Mouse (Mus musculus) megakaryocyte, embryonic 14.5 days (primary cell): ENCODE data around the gene Pigm. TPM values are rescaled to one million over a fixed set of nuclear protein-coding genes. Genes with fewer than 3 reads are reported as not detected.
A peak's percentile ranks its signal among the peaks of the same experiment; 100 is the strongest.

ENCODE experiments used
- H3K27me3 ChIP-seq: replicated peaks from 2 replicates; pipeline ENCODE3; 2012; ENCODE audit warnings: inconsistent platforms
- H3K36me3 ChIP-seq: replicated peaks from 2 replicates; pipeline ENCODE3; 2012; ENCODE audit warnings: low read length, inconsistent platforms, mixed read lengths
- H3K4me1 ChIP-seq: 2 replicates; pipeline ENCODE4 v1.6.1; 2012; ENCODE audit warnings: inconsistent platforms
- H3K4me3 ChIP-seq: replicated peaks from 2 replicates; pipeline ENCODE3; 2012; ENCODE audit warnings: moderate library complexity, mild to moderate bottlenecking, inconsistent platforms
- H3K9me3 ChIP-seq: 2 replicates; pipeline ENCODE4 v1.6.1; 2012; ENCODE audit warnings: inconsistent platforms
- FLI1 ChIP-seq: IDR thresholded peaks from 2 replicates; pipeline ENCODE4 v1.6.1; 2012; ENCODE audit warnings: low read length, inconsistent platforms, mixed read lengths
- GATA1 ChIP-seq: IDR thresholded peaks from 3 replicates; pipeline ENCODE4 v1.6.1; 2012; ENCODE audit warnings: mixed read lengths, low read length, inconsistent platforms, borderline replicate concordance
- polyA plus RNA-seq: library from polyadenylated mRNA; stranded (reverse); fragments of >175 nt; gene quantifications from 2 replicates; pipeline ENCODE4 v1.2.3, GENCODE M21; 2012; ENCODE audit warnings: low replicate concordance; ENCODE audit not compliant: insufficient read depth

Gene Pigm
- polyA plus RNA-seq, 1 experiment: 4.1 TPM

DNA sequence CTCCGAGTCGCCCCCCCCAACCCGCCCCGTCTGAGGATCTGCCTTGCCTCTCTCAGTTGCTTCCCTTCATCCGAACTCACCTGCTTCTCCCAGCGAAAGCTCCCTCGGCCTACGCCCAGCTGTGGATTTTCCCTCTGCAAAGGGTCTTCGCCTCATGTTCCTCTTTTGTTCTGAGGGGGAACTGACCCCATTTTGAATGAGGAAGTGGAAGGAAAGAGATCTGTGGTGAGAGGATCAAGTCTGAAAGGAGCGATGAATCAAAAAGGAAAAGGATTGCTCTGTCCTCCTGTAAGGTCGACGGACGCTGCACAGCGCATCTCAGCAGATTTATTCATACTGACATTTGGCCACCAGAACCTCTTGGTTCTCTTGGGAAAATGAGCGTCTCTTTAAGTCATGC, 40.5 kb upstream of the Pigm start:
- Histone ChIP-seq H3K27me3 (peaks cover 77% of the 10 kb centered on the region), H3K9me3 (peaks cover 4% of the 10 kb centered on the region; the same call in 1 of the 2 replicates), H3K4me3 (no peak overlapping the region), H3K36me3 (no peaks in the 10 kb centered on the region), H3K4me1 (peaks cover 7% of the 10 kb centered on the region)
- TF ChIP-seq GATA1 (no peak), FLI1 (no peak)

- Histone ChIP-seq H3K27me3 (peaks cover 84% of the 10 kb centered on the region), H3K4me3 (no peak overlapping the region), H3K9me3 (peaks cover 4% of the 10 kb centered on the region; the same call in 1 of the 2 replicates), H3K36me3 (no peaks in the 10 kb centered on the region), H3K4me1 (peaks cover 18% of the 10 kb centered on the region)
- no peak for TF ChIP-seq FLI1
- TF ChIP-seq GATA1: no peak
Measured at GRCm38 (mm10) chr1:172337411-172338185, 38.7 kb upstream of the Pigm start.

GRCm38 (mm10) chr1:172340729-172341321, 35.5 kb upstream of the Pigm start, which contains the start of gene Kcnj10:
TSS of gene Kcnj10 (plus strand) at chr1:172341210.
- H3K4me3 ChIP-seq: peak within 1 kb of the TSS; percentile 87
- no peaks in the 10 kb centered on the region for H3K36me3 ChIP-seq
- TF ChIP-seq GATA1: no peak
- no peak for TF ChIP-seq FLI1
- H3K4me1 ChIP-seq: peaks cover 18% of the 10 kb centered on the region
- peaks cover 4% of the 10 kb centered on the region; the same call in 1 of the 2 replicates for H3K9me3 ChIP-seq
- peaks cover 84% of the 10 kb centered on the region for H3K27me3 ChIP-seq

DNA sequence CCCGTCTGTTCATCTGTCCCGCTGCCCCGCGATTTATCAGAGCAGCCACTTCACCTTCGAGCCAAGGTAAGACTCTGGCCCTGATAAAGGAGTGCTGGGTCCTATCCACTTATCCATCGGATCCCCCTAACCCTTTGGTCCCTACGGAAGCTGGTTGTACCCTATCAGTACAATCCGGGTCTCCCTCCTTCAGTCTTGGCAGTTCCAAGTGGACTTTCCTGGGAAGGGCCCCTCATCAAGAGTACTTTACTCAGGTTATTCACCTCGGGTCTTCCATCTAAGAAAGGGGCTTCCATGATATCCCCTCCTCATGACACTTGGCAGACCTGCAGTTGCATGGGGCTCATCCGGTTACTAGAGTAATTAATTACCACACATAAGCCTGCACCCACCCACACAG, 35.0 kb upstream of the Pigm start:
- H3K9me3 ChIP-seq: peaks cover 4% of the 10 kb centered on the region; the same call in 1 of the 2 replicates
- H3K4me1 ChIP-seq: peaks cover 22% of the 10 kb centered on the region
- H3K4me3 ChIP-seq: peak overlapping the region; percentile 87
- no peaks in the 10 kb centered on the region for H3K36me3 ChIP-seq
- H3K27me3 ChIP-seq: peaks cover 85% of the 10 kb centered on the region
- TF ChIP-seq FLI1: no peak
- TF ChIP-seq GATA1: no peak

- peaks cover 88% of the 10 kb centered on the region for H3K27me3 ChIP-seq
Measured at GRCm38 (mm10) chr1:172342729-172343128, 33.6 kb upstream of the Pigm start.

DNA sequence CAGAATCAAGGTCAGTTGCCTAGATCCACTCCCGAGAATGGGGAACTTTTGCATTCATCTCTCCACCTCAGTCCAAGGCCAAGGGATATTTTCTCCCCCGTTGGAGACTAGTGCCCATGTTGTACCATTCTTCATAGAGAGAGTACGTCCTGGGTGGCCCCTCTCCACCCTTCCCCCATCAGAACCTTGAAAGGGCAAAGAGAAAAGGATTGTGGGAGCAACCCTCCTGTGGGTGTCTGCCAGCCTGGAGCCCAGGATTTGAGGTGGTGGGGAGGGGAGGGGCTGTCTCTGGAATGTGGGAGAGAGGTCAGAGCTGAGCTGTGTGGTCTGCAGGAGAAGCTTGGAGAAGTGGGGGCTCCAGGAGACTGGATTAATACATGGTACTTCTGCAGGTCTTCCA, 32.4 kb upstream of the Pigm start:
- Histone ChIP-seq H3K4me3 (no peak overlapping the region), H3K9me3 (peaks cover 4% of the 10 kb centered on the region; the same call in 1 of the 2 replicates), H3K4me1 (peaks cover 22% of the 10 kb centered on the region), H3K36me3 (no peaks in the 10 kb centered on the region), H3K27me3 (peaks cover 87% of the 10 kb centered on the region)
- TF ChIP-seq FLI1: no peak
- no peak for TF ChIP-seq GATA1

More at GRCm38 (mm10) chr1:172342729-172343128, 33.6 kb upstream of the Pigm start:
- no peak for TF ChIP-seq FLI1
- TF ChIP-seq GATA1: no peak
- H3K9me3 ChIP-seq: peaks cover 4% of the 10 kb centered on the region; the same call in 1 of the 2 replicates
- H3K4me3 ChIP-seq: no peak overlapping the region
- no peaks in the 10 kb centered on the region for H3K36me3 ChIP-seq
- peaks cover 22% of the 10 kb centered on the region for H3K4me1 ChIP-seq

DNA sequence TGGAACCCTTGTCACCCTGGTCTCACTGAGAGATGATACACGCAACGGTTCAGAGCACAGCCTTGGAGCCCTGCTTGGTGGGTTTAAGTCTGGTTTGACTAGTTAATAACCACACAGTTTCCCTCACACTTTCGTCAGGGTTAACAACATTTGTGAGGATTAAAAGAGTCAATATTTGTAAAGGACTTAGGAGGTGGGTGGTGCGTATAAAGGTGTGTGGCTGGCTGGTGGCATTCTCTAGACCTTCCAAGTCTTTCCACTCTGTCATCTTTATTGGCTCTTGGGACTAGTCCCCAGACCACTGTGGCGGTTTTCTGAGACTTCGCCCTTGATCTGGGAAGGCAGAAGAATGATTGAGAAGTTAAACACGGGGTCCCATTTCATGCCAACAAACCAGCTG, 31.5 kb upstream of the Pigm start:
- H3K27me3 ChIP-seq: peaks cover 88% of the 10 kb centered on the region
- no peak for TF ChIP-seq FLI1
- no peak for TF ChIP-seq GATA1
- no peaks in the 10 kb centered on the region for H3K9me3 ChIP-seq
- no peaks in the 10 kb centered on the region for H3K36me3 ChIP-seq
- peaks cover 22% of the 10 kb centered on the region for H3K4me1 ChIP-seq
- H3K4me3 ChIP-seq: no peak overlapping the region

GRCm38 (mm10) chr1:172346707-172347106, 29.6 kb upstream of the Pigm start:
- Histone ChIP-seq H3K4me3 (no peak overlapping the region), H3K4me1 (peaks cover 16% of the 10 kb centered on the region), H3K9me3 (no peaks in the 10 kb centered on the region), H3K27me3 (peaks cover 90% of the 10 kb centered on the region), H3K36me3 (no peaks in the 10 kb centered on the region)
- TF ChIP-seq GATA1 (no peak), FLI1 (no peak)

- Histone ChIP-seq H3K4me1 (peaks cover 21% of the 10 kb centered on the region), H3K36me3 (no peaks in the 10 kb centered on the region), H3K9me3 (no peaks in the 10 kb centered on the region), H3K27me3 (peaks cover 88% of the 10 kb centered on the region), H3K4me3 (no peak overlapping the region)
- TF ChIP-seq GATA1: no peak
- TF ChIP-seq FLI1: no peak
Measured at GRCm38 (mm10) chr1:172347382-172347781, 29.0 kb upstream of the Pigm start.

DNA sequence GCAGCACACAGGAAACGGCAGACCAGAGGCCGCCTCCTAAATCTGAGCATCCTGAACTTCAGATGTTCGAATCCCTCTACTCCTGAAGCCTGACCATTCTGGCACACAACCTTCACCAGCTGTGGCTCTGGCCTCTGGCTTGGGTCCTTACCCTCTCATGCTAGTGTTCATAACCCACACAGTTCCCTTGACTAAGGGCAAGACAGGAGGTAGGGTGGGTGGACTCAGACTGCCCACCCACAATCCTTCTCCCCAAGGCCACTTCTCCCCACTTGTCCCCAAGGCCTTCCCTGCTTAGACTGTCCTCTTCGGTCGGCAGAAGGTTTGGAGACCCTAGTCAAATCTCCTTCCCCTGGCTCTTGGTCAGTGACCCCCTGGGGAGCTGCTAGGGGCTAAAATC, 26.8 kb upstream of the Pigm start:
- TF ChIP-seq FLI1: no peak
- no peak for TF ChIP-seq GATA1
- Histone ChIP-seq H3K4me3 (no peak overlapping the region), H3K9me3 (no peaks in the 10 kb centered on the region), H3K27me3 (peaks cover 87% of the 10 kb centered on the region), H3K4me1 (peaks cover 30% of the 10 kb centered on the region), H3K36me3 (no peaks in the 10 kb centered on the region)
